Mouse (Mus musculus): ENCODE data around the gene Mtus2. TPM values are rescaled to one million over a fixed set of nuclear protein-coding genes. Genes with fewer than 3 reads are reported as not detected.

Gene Mtus2
- polyA plus RNA-seq, 1 experiment = 2.3 TPM

DNA sequence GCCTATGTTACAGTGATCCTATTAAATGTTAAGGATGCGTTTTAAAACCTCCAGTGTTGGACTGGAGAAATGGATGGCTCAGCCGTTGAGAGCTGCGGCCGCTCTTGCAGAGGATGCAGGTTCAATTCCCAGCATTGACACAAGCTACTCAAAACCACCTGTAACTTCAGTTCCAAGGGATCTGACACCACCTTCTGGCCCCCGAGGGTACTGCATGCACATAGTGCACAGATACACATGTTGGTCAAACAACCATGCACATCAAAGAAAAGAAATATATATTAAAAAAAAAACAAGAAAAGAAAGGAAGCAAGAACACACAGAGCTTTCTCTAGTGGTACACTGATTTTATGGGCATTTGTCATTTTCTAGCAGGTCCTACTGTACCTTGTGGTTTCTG lies 116.3 kb downstream of the Mtus2 start:
- no peaks in the 10 kb centered on the region for H3K36me3 ChIP-seq (ENCODE audit: control insufficient read depth, insufficient read depth, low read length)
- TF ChIP-seq POLR2A (IDR thresholded peaks at IDR 0.05; ENCODE audit: low read depth, low read length) (no peak), CTCF (IDR thresholded peaks at IDR 0.05; ENCODE audit: extremely low read depth, insufficient read depth, insufficient read length, insufficient replicate concordance) (no peak)
- no peak for DNase-seq (ENCODE audit: low read depth in 1 of 2, low spot score in 2 of 2)
- H3K27ac ChIP-seq (ENCODE audit: insufficient read depth, low read length) = no peak overlapping the region
- 87% methylated on average over 5 of the region's 5 CpGs for WGBS
- no peaks in the 10 kb centered on the region for H3K27me3 ChIP-seq (ENCODE audit: control insufficient read depth, insufficient read depth, low read length)
- no peak overlapping the region for H3K4me3 ChIP-seq (ENCODE audit: extremely low read depth, insufficient read depth, insufficient read length)
- H3K4me1 ChIP-seq (ENCODE audit: control insufficient read depth, insufficient read depth, insufficient read length) = no peaks in the 10 kb centered on the region

DNA sequence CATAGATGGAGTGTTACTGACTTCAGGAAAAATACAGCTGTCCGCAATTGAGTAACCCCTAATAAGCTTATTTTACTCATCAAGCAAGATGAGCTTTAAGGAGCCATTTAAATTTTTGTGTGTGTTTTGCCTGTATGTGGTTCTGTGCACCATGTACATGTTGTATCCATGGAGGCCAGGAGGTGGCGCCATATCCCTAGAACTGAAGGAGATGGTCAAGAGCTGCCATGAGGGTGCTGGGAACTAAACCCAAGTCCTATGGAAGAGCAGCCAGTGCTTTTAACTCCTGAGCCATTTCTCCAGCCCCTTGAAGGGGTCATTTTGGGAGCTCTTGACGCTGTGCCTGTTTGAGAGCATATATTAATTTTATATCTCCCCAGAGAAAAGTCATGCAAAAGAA lies 122.6 kb downstream of the Mtus2 start:
- no peak for DNase-seq (ENCODE audit: low read depth in 1 of 2, low spot score in 2 of 2)
- TF ChIP-seq POLR2A (IDR thresholded peaks at IDR 0.05; ENCODE audit: low read depth, low read length) (no peak), CTCF (IDR thresholded peaks at IDR 0.05; ENCODE audit: extremely low read depth, insufficient read depth, insufficient read length, insufficient replicate concordance) (no peak)
- WGBS = 76% methylated on average over 3 of the region's 3 CpGs
- H3K36me3 ChIP-seq (ENCODE audit: control insufficient read depth, insufficient read depth, low read length) = no peaks in the 10 kb centered on the region
- no peaks in the 10 kb centered on the region for H3K27me3 ChIP-seq (ENCODE audit: control insufficient read depth, insufficient read depth, low read length)
- H3K27ac ChIP-seq (ENCODE audit: insufficient read depth, low read length) = no peak overlapping the region
- no peak overlapping the region for H3K4me3 ChIP-seq (ENCODE audit: extremely low read depth, insufficient read depth, insufficient read length)
- no peaks in the 10 kb centered on the region for H3K4me1 ChIP-seq (ENCODE audit: control insufficient read depth, insufficient read depth, insufficient read length)

DNA sequence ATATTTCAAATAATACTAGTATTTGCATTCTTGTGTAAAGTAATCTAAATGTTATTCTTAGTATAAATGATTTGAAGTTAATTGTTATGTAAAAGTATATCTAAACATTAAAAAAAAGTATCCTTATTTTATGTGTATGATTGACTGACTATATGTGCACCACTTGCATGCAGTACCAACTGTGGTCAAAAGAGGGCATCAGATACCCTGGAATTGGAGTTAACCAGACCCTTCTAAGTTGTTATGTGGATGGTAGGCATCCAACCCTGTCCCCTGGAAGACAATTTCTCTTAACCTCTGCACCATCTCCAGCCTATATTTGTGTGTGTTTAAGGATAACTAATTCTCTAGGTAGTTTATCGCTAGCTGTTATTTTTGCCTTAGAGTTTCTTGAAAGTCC lies 126.4 kb downstream of the Mtus2 start:
- TF ChIP-seq POLR2A (IDR thresholded peaks at IDR 0.05; ENCODE audit: low read depth, low read length) = no peak
- TF ChIP-seq CTCF (IDR thresholded peaks at IDR 0.05; ENCODE audit: extremely low read depth, insufficient read depth, insufficient read length, insufficient replicate concordance) = no peak

DNA sequence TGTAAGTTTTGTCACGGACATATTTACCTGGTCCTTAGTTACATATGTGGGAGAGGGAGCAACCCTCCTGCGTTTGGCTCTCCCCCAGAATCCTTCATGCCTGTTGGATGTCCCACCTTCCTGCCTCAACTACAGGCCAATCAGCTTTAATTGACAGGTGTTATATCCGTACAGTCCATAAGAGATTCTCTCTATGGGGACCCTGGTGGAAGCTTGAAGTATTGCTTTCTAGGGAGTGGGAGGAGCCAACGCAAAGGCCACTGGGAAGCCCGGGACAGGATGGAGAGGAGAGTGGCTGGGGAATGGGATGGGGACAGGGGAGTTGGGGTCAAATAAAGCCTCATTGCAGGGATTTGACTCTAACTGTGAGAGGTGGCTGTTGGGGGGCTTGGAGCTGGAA lies 127.6 kb downstream of the Mtus2 start:
- H3K4me1 ChIP-seq (ENCODE audit: control insufficient read depth, insufficient read depth, insufficient read length) = no peaks in the 10 kb centered on the region
- no peak overlapping the region for H3K27ac ChIP-seq (ENCODE audit: insufficient read depth, low read length)
- no peak for DNase-seq (ENCODE audit: low read depth in 1 of 2, low spot score in 2 of 2)
- TF ChIP-seq POLR2A (IDR thresholded peaks at IDR 0.05; ENCODE audit: low read depth, low read length) (no peak), CTCF (IDR thresholded peaks at IDR 0.05; ENCODE audit: extremely low read depth, insufficient read depth, insufficient read length, insufficient replicate concordance) (no peak)
- no peak overlapping the region for H3K4me3 ChIP-seq (ENCODE audit: extremely low read depth, insufficient read depth, insufficient read length)
- no peaks in the 10 kb centered on the region for H3K27me3 ChIP-seq (ENCODE audit: control insufficient read depth, insufficient read depth, low read length)
- H3K36me3 ChIP-seq (ENCODE audit: control insufficient read depth, insufficient read depth, low read length) = no peaks in the 10 kb centered on the region
- WGBS = 84% methylated on average over 5 of the region's 5 CpGs

More for the DNA sequence above, 126.4 kb downstream of the Mtus2 start:
- H3K4me1 ChIP-seq (ENCODE audit: control insufficient read depth, insufficient read depth, insufficient read length) = no peaks in the 10 kb centered on the region
- no peak overlapping the region for H3K4me3 ChIP-seq (ENCODE audit: extremely low read depth, insufficient read depth, insufficient read length)
- 100% methylated on average over 1 of the region's 1 CpGs for WGBS
- H3K27me3 ChIP-seq (ENCODE audit: control insufficient read depth, insufficient read depth, low read length) = no peaks in the 10 kb centered on the region
- H3K27ac ChIP-seq (ENCODE audit: insufficient read depth, low read length) = no peak overlapping the region
- H3K36me3 ChIP-seq (ENCODE audit: control insufficient read depth, insufficient read depth, low read length) = no peaks in the 10 kb centered on the region
- DNase-seq (ENCODE audit: low read depth in 1 of 2, low spot score in 2 of 2) = no peak

DNA sequence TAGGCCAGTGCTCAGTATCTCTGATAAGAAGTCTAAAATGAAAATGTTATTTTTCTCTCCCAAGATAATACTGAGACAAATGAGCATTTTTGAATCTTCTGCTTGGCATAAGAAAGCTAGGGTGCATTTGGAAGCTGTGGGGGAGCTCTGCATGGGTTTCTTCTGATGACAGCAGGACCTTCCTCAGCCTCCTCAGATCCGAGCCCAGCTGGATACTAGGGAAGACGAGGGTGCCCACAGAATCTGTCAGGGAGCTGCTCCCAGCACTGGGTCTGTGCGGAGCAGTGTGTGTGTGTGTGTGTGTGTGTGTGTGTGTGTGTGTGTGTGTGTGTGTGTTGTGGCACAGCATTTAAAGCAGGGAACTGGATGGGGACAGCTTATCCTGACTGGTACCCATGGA lies 130.7 kb downstream of the Mtus2 start:
- Histone ChIP-seq H3K27me3 (ENCODE audit: control insufficient read depth, insufficient read depth, low read length) (no peaks in the 10 kb centered on the region), H3K36me3 (ENCODE audit: control insufficient read depth, insufficient read depth, low read length) (no peaks in the 10 kb centered on the region), H3K4me3 (ENCODE audit: extremely low read depth, insufficient read depth, insufficient read length) (no peak overlapping the region), H3K4me1 (ENCODE audit: control insufficient read depth, insufficient read depth, insufficient read length) (no peaks in the 10 kb centered on the region), H3K27ac (ENCODE audit: insufficient read depth, low read length) (no peak overlapping the region)
- DNase-seq (ENCODE audit: low read depth in 1 of 2, low spot score in 2 of 2) = no peak
- 72% methylated on average over 3 of the region's 3 CpGs for WGBS
- TF ChIP-seq POLR2A (IDR thresholded peaks at IDR 0.05; ENCODE audit: low read depth, low read length) = no peak
- no peak for TF ChIP-seq CTCF (IDR thresholded peaks at IDR 0.05; ENCODE audit: extremely low read depth, insufficient read depth, insufficient read length, insufficient replicate concordance)

DNA sequence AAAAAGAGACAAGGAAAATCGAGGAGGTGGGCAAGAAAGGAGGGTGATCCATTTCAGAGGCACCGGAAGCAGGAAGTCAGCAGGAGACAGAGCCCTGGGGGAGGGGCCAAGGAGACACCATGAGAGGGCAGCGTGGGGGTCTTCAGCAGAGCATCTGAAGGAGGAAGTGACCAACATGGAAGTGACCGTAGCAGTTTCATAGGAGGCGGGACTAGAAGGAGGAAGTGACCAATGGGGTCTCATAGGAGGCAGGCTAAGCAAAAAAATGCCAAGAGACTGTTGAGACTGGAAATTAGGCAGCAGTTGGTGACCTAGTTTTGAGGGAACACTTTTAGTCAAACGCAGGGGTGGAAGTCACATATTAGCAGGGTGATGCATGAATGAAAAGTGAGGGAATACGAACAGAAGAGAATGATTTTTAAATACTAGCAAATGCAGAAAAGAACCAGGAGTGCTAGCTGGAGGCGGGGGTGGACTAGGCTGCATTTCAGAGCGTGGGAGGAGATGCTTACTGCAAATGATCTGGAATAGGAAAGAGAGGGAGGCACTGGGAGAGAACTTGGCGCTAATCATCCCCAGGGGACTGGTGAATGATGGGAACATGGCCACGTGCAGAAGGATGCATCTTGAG lies 133.2 kb downstream of the Mtus2 start:
- no peak for DNase-seq (ENCODE audit: low read depth in 1 of 2, low spot score in 2 of 2)
- WGBS = 70% methylated on average over 11 of the region's 11 CpGs

DNA sequence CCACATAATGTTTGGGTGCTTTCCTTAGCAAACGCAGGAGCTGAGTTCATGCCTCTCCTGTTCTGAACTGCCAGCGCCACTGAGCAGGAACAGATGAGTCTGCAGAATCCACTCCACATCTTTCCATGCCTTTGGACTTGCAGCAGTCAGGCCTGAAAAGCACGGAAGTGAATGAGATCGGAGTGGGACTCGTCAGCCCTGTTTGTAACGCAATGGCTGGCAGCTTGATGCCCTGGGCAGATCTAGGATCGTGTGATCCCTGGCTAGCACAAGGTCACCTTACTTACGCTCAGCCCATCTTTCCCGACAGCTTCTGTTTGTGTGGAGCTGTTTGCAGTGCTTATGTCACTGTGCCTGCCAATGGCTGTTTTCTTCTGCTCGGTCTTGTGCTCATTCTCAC lies 137.5 kb downstream of the Mtus2 start:
- Histone ChIP-seq H3K36me3 (ENCODE audit: control insufficient read depth, insufficient read depth, low read length) (no peaks in the 10 kb centered on the region), H3K4me1 (ENCODE audit: control insufficient read depth, insufficient read depth, insufficient read length) (no peaks in the 10 kb centered on the region), H3K27me3 (ENCODE audit: control insufficient read depth, insufficient read depth, low read length) (no peaks in the 10 kb centered on the region), H3K27ac (ENCODE audit: insufficient read depth, low read length) (no peak overlapping the region), H3K4me3 (ENCODE audit: extremely low read depth, insufficient read depth, insufficient read length) (no peak overlapping the region)
- 74% methylated on average over 10 of the region's 10 CpGs for WGBS
- TF ChIP-seq POLR2A (IDR thresholded peaks at IDR 0.05; ENCODE audit: low read depth, low read length) = no peak
- no peak for DNase-seq (ENCODE audit: low read depth in 1 of 2, low spot score in 2 of 2)

More for the DNA sequence above, 133.2 kb downstream of the Mtus2 start:
- Histone ChIP-seq H3K4me1 (ENCODE audit: control insufficient read depth, insufficient read depth, insufficient read length) (no peaks in the 10 kb centered on the region), H3K27ac (ENCODE audit: insufficient read depth, low read length) (no peak overlapping the region), H3K27me3 (ENCODE audit: control insufficient read depth, insufficient read depth, low read length) (no peaks in the 10 kb centered on the region), H3K36me3 (ENCODE audit: control insufficient read depth, insufficient read depth, low read length) (no peaks in the 10 kb centered on the region), H3K4me3 (ENCODE audit: extremely low read depth, insufficient read depth, insufficient read length) (no peak overlapping the region)
- TF ChIP-seq POLR2A (IDR thresholded peaks at IDR 0.05; ENCODE audit: low read depth, low read length) (no peak), CTCF (IDR thresholded peaks at IDR 0.05; ENCODE audit: extremely low read depth, insufficient read depth, insufficient read length, insufficient replicate concordance) (no peak)
